Mouse (Mus musculus) erythroblast, embryonic 14.5 days (primary cell): ENCODE measurements around the gene Phactr2.

Experiments
- GATA1 ChIP-seq: IDR thresholded peaks from 2 replicates; pipeline ENCODE4 v1.6.1; 2012; ENCODE audit warnings: low read length, inconsistent platforms, mixed read lengths
- TAL1 ChIP-seq: IDR thresholded peaks from 3 replicates; pipeline ENCODE4 v1.6.1; 2012; ENCODE audit warnings: low read length, inconsistent platforms, mixed read lengths

- TF ChIP-seq TAL1: no peak
- no peak for TF ChIP-seq GATA1
Measured at GRCm38 (mm10) chr10:13395753-13396152, 78.5 kb downstream of the Phactr2 start.
